Mouse (Mus musculus): Measurements from ENCODE around the gene Gpr89. TPM values are rescaled to one million over a fixed set of nuclear protein-coding genes. Genes with fewer than 3 reads are reported as not detected.
A peak's percentile ranks its signal among the peaks of the same experiment; 100 is the strongest.

The Gpr89 gene
- 18.7 and 20.4 TPM in 2 replicates for total RNA-seq (2014; rRNA removed)
- 25.5 and 26.5 TPM in 2 replicates for polyA plus RNA-seq (2012; rRNA removed)

- H3K27ac ChIP-seq (replicated peaks; ENCODE audit: insufficient read depth, low read depth, low read length), result peak within 1 kb of the TSS; percentile 43
- H3K9ac ChIP-seq (ENCODE audit: low read depth, low read length), result peak within 1 kb of the TSS; percentile 91
- H3K36me3 ChIP-seq (ENCODE audit: control insufficient read depth, insufficient read depth, low read length), result no peaks in the 10 kb centered on the region; the same call in none of the 2 replicates
- peaks cover 7% of the 10 kb centered on the region; the same call in 1 of the 2 replicates for H3K4me1 ChIP-seq (ENCODE audit: control insufficient read depth, insufficient read depth, low read length)
- H3K79me2 ChIP-seq (ENCODE audit: control insufficient read depth, insufficient read depth, low read length), result no peaks in the 10 kb centered on the region; the same call in 1 of the 2 replicates
- WGBS, result under 1% methylated on average over 40 of the region's 40 CpGs
- no peaks in the 10 kb centered on the region for H3K27me3 ChIP-seq (ENCODE audit: control insufficient read depth, insufficient read depth, low read length)
- peak within 1 kb of the TSS; percentile 83 for H3K4me3 ChIP-seq (ENCODE audit: insufficient read depth, low read depth, low read length)
- TF ChIP-seq POLR2A (IDR thresholded peaks at IDR 0.05; ENCODE audit: extremely low read depth, insufficient read depth, low read length) (peak; percentile 68), CTCF (IDR thresholded peaks at IDR 0.05; ENCODE audit: low read depth, low read length) (no peak)
- peak; percentile 80 for DNase-seq (ENCODE audit: extremely low read depth, low read depth, low spot score)
These were observed at the start of gene Gpr89 for GRCm38 (mm10) chr3:96904851-96905541. Gpr89 (minus strand) TSS chr3:96905346.

GRCm38 (mm10) chr3:96953489-96954233 is 48.5 kb upstream of the Gpr89 start:
- no peaks in the 10 kb centered on the region for H3K79me2 ChIP-seq (ENCODE audit: control insufficient read depth, insufficient read depth, low read length)
- 58% methylated on average over 14 of the region's 14 CpGs for WGBS
- peak; percentile 7 for DNase-seq (ENCODE audit: extremely low read depth, low read depth, low spot score)
- H3K9ac ChIP-seq (ENCODE audit: low read depth, low read length), result no peak overlapping the region
- H3K36me3 ChIP-seq (ENCODE audit: control insufficient read depth, insufficient read depth, low read length), result no peaks in the 10 kb centered on the region
- H3K27ac ChIP-seq (replicated peaks; ENCODE audit: insufficient read depth, low read depth, low read length), result peak overlapping the region; percentile 28; the same call in 1 of the 2 replicates
- H3K4me3 ChIP-seq (ENCODE audit: insufficient read depth, low read depth, low read length), result no peak overlapping the region
- H3K4me1 ChIP-seq (ENCODE audit: control insufficient read depth, insufficient read depth, low read length), result no peaks in the 10 kb centered on the region
- H3K27me3 ChIP-seq (ENCODE audit: control insufficient read depth, insufficient read depth, low read length), result no peaks in the 10 kb centered on the region
- TF ChIP-seq CTCF (IDR thresholded peaks at IDR 0.05; ENCODE audit: low read depth, low read length) (no peak), POLR2A (IDR thresholded peaks at IDR 0.05; ENCODE audit: extremely low read depth, insufficient read depth, low read length) (no peak)

- 94% methylated on average over 2 of the region's 2 CpGs for WGBS
- H3K27me3 ChIP-seq (ENCODE audit: control insufficient read depth, insufficient read depth, low read length), result no peaks in the 10 kb centered on the region
- H3K4me1 ChIP-seq (ENCODE audit: control insufficient read depth, insufficient read depth, low read length), result no peaks in the 10 kb centered on the region
- TF ChIP-seq POLR2A (IDR thresholded peaks at IDR 0.05; ENCODE audit: extremely low read depth, insufficient read depth, low read length) (no peak), CTCF (IDR thresholded peaks at IDR 0.05; ENCODE audit: low read depth, low read length) (no peak)
- no peak for DNase-seq (ENCODE audit: extremely low read depth, low read depth, low spot score)
- H3K27ac ChIP-seq (replicated peaks; ENCODE audit: insufficient read depth, low read depth, low read length), result no peak overlapping the region
- no peaks in the 10 kb centered on the region for H3K79me2 ChIP-seq (ENCODE audit: control insufficient read depth, insufficient read depth, low read length)
- H3K9ac ChIP-seq (ENCODE audit: low read depth, low read length), result no peak overlapping the region
- no peak overlapping the region for H3K4me3 ChIP-seq (ENCODE audit: insufficient read depth, low read depth, low read length)
- no peaks in the 10 kb centered on the region for H3K36me3 ChIP-seq (ENCODE audit: control insufficient read depth, insufficient read depth, low read length)
These were observed 37.6 kb upstream of the Gpr89 start for GRCm38 (mm10) chr3:96942706-96943105.

- H3K36me3 ChIP-seq (ENCODE audit: control insufficient read depth, insufficient read depth, low read length), result no peaks in the 10 kb centered on the region
- no peak overlapping the region for H3K4me3 ChIP-seq (ENCODE audit: insufficient read depth, low read depth, low read length)
- H3K27me3 ChIP-seq (ENCODE audit: control insufficient read depth, insufficient read depth, low read length), result no peaks in the 10 kb centered on the region
- H3K9ac ChIP-seq (ENCODE audit: low read depth, low read length), result no peak overlapping the region
- H3K27ac ChIP-seq (replicated peaks; ENCODE audit: insufficient read depth, low read depth, low read length), result no peak overlapping the region
- no peaks in the 10 kb centered on the region for H3K4me1 ChIP-seq (ENCODE audit: control insufficient read depth, insufficient read depth, low read length)
- peak; percentile 98 for TF ChIP-seq CTCF (IDR thresholded peaks at IDR 0.05; ENCODE audit: low read depth, low read length)
- TF ChIP-seq POLR2A (IDR thresholded peaks at IDR 0.05; ENCODE audit: extremely low read depth, insufficient read depth, low read length), result no peak
- 15% methylated on average over 11 of the region's 11 CpGs for WGBS
- peak; percentile 52 for DNase-seq (ENCODE audit: extremely low read depth, low read depth, low spot score)
- H3K79me2 ChIP-seq (ENCODE audit: control insufficient read depth, insufficient read depth, low read length), result no peaks in the 10 kb centered on the region
These were observed 33.6 kb upstream of the Gpr89 start for GRCm38 (mm10) chr3:96938738-96939137.

DNA sequence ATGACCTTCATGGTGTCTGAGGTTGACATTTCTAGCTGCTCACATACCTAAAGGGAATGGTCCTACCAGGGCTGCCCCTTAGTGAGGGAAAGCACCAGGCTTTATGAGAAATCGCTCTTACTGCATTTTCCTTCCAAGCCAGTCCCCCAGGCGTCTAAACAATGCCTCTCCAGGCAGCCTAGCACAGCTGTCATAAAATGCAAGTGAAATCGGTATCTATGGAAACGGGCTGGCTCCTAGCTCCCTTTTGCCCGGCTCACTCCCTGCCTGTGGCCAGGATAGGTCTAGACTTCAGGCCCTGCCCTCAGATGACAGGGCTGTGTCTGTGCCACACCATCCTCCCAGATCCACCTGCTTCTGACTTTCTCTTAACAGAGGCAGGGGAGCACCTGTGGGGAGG is 32.5 kb upstream of the Gpr89 start:
- Histone ChIP-seq H3K27ac (replicated peaks; ENCODE audit: insufficient read depth, low read depth, low read length) (no peak overlapping the region), H3K79me2 (ENCODE audit: control insufficient read depth, insufficient read depth, low read length) (no peaks in the 10 kb centered on the region), H3K9ac (ENCODE audit: low read depth, low read length) (no peak overlapping the region), H3K27me3 (ENCODE audit: control insufficient read depth, insufficient read depth, low read length) (no peaks in the 10 kb centered on the region), H3K4me1 (ENCODE audit: control insufficient read depth, insufficient read depth, low read length) (no peaks in the 10 kb centered on the region), H3K36me3 (ENCODE audit: control insufficient read depth, insufficient read depth, low read length) (no peaks in the 10 kb centered on the region), H3K4me3 (ENCODE audit: insufficient read depth, low read depth, low read length) (no peak overlapping the region)
- WGBS, result 56% methylated on average over 5 of the region's 5 CpGs
- TF ChIP-seq CTCF (IDR thresholded peaks at IDR 0.05; ENCODE audit: low read depth, low read length), result no peak
- TF ChIP-seq POLR2A (IDR thresholded peaks at IDR 0.05; ENCODE audit: extremely low read depth, insufficient read depth, low read length), result no peak
- DNase-seq (ENCODE audit: extremely low read depth, low read depth, low spot score), result no peak
